Mouse (Mus musculus) liver, embryonic 13.5 days (tissue): Measurements from ENCODE around the gene Pkp4. TPM values are rescaled to one million over a fixed set of nuclear protein-coding genes. Genes with fewer than 3 reads are reported as not detected.

Experiments
- ATAC-seq: fragments of 200-750 bp; cut with Nextera tagmentation; 2 replicates; pipeline ENCODE4 v1.8.0; 2017; ENCODE audit warnings: low read depth, mild to moderate bottlenecking, moderate number of reproducible peaks, moderate library complexity
- DNase-seq: peaks from one replicate; pipeline ENCODE4 v3.0.0; 2022
- H3K27ac ChIP-seq: fragments of 300-500 bp; sonication (generic); 2 replicates; pipeline ENCODE4 v1.5.1; 2015; ENCODE audit warnings: moderate library complexity, mild to moderate bottlenecking, inconsistent platforms
- H3K27me3 ChIP-seq: fragments of 300-500 bp; sonication (generic); 2 replicates; pipeline ENCODE4 v1.6.1; 2015; ENCODE audit warnings: mild to moderate bottlenecking, inconsistent platforms
- H3K36me3 ChIP-seq: fragments of 300-500 bp; sonication (generic); 2 replicates; pipeline ENCODE4 v1.6.1; 2015; ENCODE audit warnings: mild to moderate bottlenecking, inconsistent platforms
- H3K4me1 ChIP-seq: fragments of 300-500 bp; sonication (generic); replicated peaks from 2 replicates; pipeline ENCODE4 v1.6.1; 2015; ENCODE audit warnings: inconsistent platforms
- H3K4me2 ChIP-seq: fragments of 300-500 bp; sonication (generic); 2 replicates; pipeline ENCODE4 v1.6.1; 2015; ENCODE audit warnings: inconsistent platforms, mild to moderate bottlenecking, moderate library complexity
- H3K4me3 ChIP-seq: fragments of 300-500 bp; sonication (generic); replicated peaks from 2 replicates; pipeline ENCODE4 v1.5.1; 2015; ENCODE audit warnings: mild to moderate bottlenecking, inconsistent platforms
- H3K9ac ChIP-seq: fragments of 300-500 bp; sonication (generic); 2 replicates; pipeline ENCODE4 v1.6.1; 2015; ENCODE audit warnings: mild to moderate bottlenecking, inconsistent platforms
- H3K9me3 ChIP-seq: fragments of 300-500 bp; sonication (generic); replicated peaks from 2 replicates; pipeline ENCODE4 v1.6.1; 2016; ENCODE audit warnings: inconsistent platforms
- WGBS: fragments of 180-500 bp; shearing (Covaris S2); methylation state at CpG from one replicate; pipeline ENCODE4 v1.1.7; 2015; ENCODE audit not compliant: insufficient replicate concordance; 5-methylcytosine and 5-hydroxymethylcytosine counted together
- polyA plus RNA-seq: library from polyadenylated mRNA; unstranded; fragments of >200 nt; fragmentation: Nextera tagmentation; extraction: Ambion mirVana; gene quantifications from 2 replicates; pipeline ENCODE4 v1.2.1, GENCODE M21; 2015

The Pkp4 gene
- polyA plus RNA-seq, 1 experiment from 2014 or later, result 5.8 TPM

DNA sequence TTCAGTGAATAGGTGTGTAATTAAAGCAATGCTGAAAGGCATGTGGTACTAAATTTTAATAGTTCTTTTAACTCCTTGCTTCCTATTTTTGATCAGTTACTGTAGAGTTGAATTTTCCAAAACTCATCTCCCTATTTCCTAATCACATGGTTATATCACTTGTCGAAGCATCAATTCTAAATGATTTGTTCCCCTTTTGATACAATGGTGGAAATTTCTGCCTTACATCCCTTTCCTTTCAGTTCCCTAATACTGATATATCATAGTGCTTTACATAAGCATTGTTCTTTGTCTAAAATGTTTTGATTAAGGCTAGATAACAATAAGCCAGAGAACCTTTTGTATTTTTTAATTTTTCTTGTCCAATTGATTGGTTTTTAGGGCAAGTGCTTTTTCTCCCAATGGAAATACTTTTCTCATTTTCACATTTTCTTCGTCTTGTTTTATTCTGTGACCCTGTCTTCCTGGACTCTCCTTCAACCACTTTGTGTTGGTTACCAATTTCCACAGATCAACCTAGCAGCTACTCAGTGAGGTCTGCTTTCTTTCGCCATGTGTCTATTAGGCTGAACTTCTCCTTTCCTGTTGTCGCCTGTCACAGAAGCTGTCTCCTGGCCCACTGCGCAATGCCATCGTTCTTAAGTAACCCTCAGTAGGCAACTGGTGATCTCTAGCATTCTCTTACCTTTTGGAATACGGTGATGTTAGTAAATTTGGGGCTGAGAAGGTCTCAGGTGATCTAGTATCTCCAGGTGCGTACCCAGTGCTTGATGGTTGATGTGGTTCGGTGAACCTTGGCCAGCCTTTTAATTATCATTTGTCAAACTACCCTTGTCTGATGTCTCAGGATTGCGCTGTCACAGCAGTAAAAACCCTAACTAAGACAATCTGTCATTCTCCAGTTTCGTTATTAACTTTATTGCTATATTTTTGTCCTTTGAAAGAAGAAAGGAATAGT, 23.7 kb downstream of the Pkp4 start:
- H3K4me1 ChIP-seq, result peaks cover 18% of the 10 kb centered on the region
- no peak overlapping the region for H3K4me3 ChIP-seq
- H3K27me3 ChIP-seq, result no peaks in the 10 kb centered on the region
- no peaks in the 10 kb centered on the region for H3K9me3 ChIP-seq
- no peak overlapping the region for H3K9ac ChIP-seq
- 67% methylated on average over 11 of the region's 11 CpGs for WGBS
- H3K36me3 ChIP-seq, result peaks cover 10% of the 10 kb centered on the region
- no peak overlapping the region for H3K27ac ChIP-seq
- no peak for DNase-seq
- H3K4me2 ChIP-seq, result no peak overlapping the region
- no peak for ATAC-seq

DNA sequence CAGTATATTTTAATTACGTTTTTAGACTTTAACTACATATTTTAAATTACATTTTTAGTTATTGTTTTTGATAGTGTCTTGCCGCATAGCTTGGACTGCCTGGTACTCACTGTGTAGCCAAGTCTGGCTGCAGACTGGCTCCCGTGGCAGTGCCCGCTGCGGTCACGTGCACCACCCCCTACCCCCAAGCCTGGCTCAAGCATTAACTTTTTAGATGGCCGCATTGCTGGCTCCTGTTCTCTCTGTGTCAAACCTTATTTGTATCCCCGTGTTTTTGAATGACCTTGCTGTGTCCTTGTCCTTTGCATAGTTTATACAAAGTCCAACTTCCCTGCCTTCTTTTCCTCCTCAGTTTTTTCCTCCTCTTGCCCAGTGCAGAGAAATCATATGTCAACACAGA, 25.5 kb downstream of the Pkp4 start:
- no peak overlapping the region for H3K27ac ChIP-seq
- H3K27me3 ChIP-seq, result no peaks in the 10 kb centered on the region
- no peak for DNase-seq
- no peak overlapping the region for H3K4me3 ChIP-seq
- H3K9ac ChIP-seq, result no peak overlapping the region
- H3K9me3 ChIP-seq, result no peaks in the 10 kb centered on the region
- ATAC-seq, result no peak
- WGBS, result 81% methylated on average over 8 of the region's 8 CpGs
- no peak overlapping the region for H3K4me2 ChIP-seq
- H3K4me1 ChIP-seq, result peaks cover 6% of the 10 kb centered on the region; the same call in 1 of the 2 replicates
- peaks cover 10% of the 10 kb centered on the region for H3K36me3 ChIP-seq

DNA sequence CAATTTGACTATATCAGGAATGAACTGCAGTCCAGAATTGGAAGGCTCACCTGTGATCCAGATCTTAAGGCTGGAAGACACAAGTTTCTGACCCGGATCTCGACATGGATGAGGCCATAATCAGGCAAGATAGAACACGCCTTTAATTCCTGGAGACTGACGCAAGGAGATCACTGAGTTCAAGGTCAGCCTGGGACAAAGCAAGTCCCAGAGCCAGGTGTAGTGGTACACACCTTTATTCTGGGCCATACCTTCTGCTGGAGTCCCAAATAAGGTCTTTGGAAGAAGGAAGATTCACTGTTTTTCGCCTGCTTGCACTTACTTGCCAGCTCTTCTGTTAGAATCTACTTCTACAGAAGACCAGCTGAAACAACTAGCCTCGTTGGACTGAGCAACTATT, 26.3 kb downstream of the Pkp4 start:
- DNase-seq, result no peak
- Histone ChIP-seq H3K27ac (no peak overlapping the region), H3K9me3 (no peaks in the 10 kb centered on the region), H3K4me2 (no peak overlapping the region), H3K36me3 (peaks cover 10% of the 10 kb centered on the region), H3K4me1 (peaks cover 6% of the 10 kb centered on the region; the same call in 1 of the 2 replicates), H3K4me3 (no peak overlapping the region), H3K27me3 (no peaks in the 10 kb centered on the region), H3K9ac (no peak overlapping the region)
- WGBS, result 75% methylated on average over 6 of the region's 6 CpGs
- ATAC-seq, result no peak

DNA sequence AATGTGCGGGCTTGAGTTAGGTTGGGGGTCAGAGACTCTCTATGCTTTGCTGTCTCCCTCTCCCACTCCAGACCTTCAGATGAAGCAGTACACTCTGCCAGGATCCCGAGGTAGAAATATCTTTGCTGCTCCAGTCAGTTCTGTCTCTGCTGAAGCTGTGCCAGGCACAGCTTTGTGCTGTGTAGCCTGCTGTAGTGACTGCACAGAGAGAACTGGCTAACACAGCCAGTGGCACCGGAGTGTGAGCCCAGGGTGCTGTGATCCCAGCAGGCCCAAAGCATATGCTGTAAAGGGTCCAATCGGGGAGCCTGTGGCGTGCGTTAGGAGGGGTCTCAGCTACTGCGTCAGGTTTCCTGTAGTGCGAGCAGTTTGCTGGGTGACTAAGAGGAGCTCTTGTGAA, 27.7 kb downstream of the Pkp4 start:
- DNase-seq, result no peak
- Histone ChIP-seq H3K27me3 (no peaks in the 10 kb centered on the region), H3K9me3 (no peaks in the 10 kb centered on the region), H3K4me3 (no peak overlapping the region), H3K9ac (no peak overlapping the region), H3K4me1 (peaks cover 4% of the 10 kb centered on the region; the same call in 1 of the 2 replicates), H3K27ac (no peak overlapping the region), H3K36me3 (peaks cover 10% of the 10 kb centered on the region), H3K4me2 (no peak overlapping the region)
- no peak for ATAC-seq
- WGBS, result 79% methylated on average over 8 of the region's 8 CpGs

DNA sequence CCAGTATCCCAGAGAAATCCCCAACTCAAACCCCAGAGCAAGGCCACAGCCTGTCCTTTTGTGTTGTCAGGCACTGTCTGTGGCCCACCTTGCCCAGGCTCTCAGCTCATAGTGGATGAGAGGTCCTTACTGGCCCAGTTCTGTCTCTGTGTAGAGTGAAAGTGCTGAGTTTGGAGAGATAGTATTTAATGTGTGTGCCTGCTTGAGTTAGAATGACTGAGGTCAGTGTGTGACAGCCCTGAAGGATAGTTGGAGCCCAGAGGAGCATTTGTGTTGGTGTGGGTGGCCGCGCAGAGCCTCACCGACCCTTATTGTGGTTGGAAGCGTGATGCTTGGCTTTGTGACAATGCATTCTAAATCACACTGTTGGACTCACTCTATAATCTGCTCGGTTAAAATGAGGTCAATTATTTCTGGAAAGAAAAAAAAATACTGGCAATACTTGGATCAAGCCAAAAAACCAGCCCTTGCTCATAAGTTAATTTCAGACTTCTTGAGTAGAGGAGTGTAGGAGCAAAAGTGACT, 29.1 kb downstream of the Pkp4 start:
- H3K4me2 ChIP-seq, result no peak overlapping the region
- no peak overlapping the region for H3K9ac ChIP-seq
- peaks cover 10% of the 10 kb centered on the region for H3K36me3 ChIP-seq
- no peaks in the 10 kb centered on the region for H3K9me3 ChIP-seq
- ATAC-seq, result no peak
- H3K4me3 ChIP-seq, result no peak overlapping the region
- H3K27ac ChIP-seq, result no peak overlapping the region
- H3K4me1 ChIP-seq, result no peaks in the 10 kb centered on the region; the same call in 1 of the 2 replicates
- WGBS, result 80% methylated on average over 5 of the region's 5 CpGs
- no peak for DNase-seq
- H3K27me3 ChIP-seq, result no peaks in the 10 kb centered on the region

DNA sequence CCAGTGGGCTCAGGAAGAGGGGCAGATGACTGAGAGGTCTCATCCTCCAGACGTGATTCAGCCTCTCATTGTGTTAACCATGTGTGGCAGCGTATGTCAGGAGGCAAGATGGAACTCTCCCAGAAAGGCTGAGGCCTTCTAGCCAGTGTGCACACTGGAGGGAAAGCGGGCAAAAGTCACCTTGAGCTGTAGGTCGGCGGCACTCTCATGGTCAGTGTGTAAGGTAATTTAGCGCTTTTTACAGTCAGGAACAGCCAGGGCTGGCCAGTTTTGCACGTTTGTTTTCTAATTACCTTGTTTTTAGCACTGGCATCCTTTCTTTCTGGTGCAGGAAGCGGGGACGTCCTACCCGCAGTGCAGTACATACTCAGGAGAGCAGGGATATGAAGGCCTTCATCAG, 29.5 kb downstream of the Pkp4 start:
- H3K36me3 ChIP-seq, result peaks cover 10% of the 10 kb centered on the region
- no peaks in the 10 kb centered on the region; the same call in 1 of the 2 replicates for H3K4me1 ChIP-seq
- WGBS, result 81% methylated on average over 10 of the region's 10 CpGs
- H3K4me3 ChIP-seq, result no peak overlapping the region
- H3K4me2 ChIP-seq, result no peak overlapping the region
- H3K9ac ChIP-seq, result no peak overlapping the region
- no peak overlapping the region for H3K27ac ChIP-seq
- DNase-seq, result no peak
- no peak for ATAC-seq
- no peaks in the 10 kb centered on the region for H3K9me3 ChIP-seq
- no peaks in the 10 kb centered on the region for H3K27me3 ChIP-seq

DNA sequence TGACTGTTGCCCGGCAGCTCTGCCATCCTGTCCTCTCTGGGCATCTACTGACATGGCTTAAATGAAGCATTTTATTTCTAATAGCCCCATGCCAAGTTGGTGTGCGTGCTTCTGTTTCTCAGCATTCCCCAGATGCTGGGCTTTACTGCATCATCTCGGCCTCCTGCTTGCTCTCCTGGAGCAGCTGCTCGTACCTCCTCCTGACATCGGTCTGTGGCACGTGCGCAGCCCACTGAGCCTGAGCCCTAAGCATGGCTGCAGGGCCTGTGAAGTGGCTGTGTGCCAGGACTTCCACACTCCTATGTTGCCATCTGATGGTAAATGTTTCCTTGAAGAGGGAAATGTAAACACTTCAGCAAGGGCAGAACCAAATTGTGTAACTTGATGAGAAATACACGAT, 30.8 kb downstream of the Pkp4 start:
- no peak overlapping the region for H3K4me3 ChIP-seq
- no peak overlapping the region for H3K9ac ChIP-seq
- 81% methylated on average over 8 of the region's 8 CpGs for WGBS
- peaks cover 10% of the 10 kb centered on the region for H3K36me3 ChIP-seq
- H3K4me1 ChIP-seq, result no peaks in the 10 kb centered on the region; the same call in 1 of the 2 replicates
- no peaks in the 10 kb centered on the region for H3K27me3 ChIP-seq
- no peaks in the 10 kb centered on the region for H3K9me3 ChIP-seq
- H3K27ac ChIP-seq, result no peak overlapping the region
- DNase-seq (no peak), ATAC-seq (no peak)
- no peak overlapping the region for H3K4me2 ChIP-seq

DNA sequence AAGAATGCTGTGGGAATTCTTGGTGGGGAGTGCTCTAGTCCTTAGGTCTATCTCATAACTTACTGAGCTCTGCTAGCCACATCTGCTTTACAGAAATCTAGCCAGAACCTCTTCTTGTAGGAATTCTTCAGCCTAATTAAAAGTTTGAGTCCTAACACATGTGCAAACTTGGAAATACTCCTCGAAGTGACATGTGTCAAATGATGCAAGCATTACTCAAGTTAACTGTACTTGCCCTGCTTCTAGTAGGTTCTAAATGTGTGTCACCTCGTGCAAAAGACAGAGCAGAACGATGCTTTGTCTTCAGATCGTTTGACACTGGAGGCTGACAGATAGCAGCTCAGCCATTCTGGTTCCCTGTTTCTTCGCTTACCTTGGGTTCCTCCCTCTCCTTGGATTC, 32.5 kb downstream of the Pkp4 start:
- DNase-seq (no peak), ATAC-seq (no peak)
- Histone ChIP-seq H3K4me1 (no peaks in the 10 kb centered on the region; the same call in 1 of the 2 replicates), H3K27me3 (no peaks in the 10 kb centered on the region), H3K4me2 (no peak overlapping the region), H3K36me3 (no peaks in the 10 kb centered on the region), H3K4me3 (no peak overlapping the region), H3K9me3 (no peaks in the 10 kb centered on the region), H3K9ac (no peak overlapping the region), H3K27ac (no peak overlapping the region)
- WGBS, result 62% methylated on average over 5 of the region's 5 CpGs

DNA sequence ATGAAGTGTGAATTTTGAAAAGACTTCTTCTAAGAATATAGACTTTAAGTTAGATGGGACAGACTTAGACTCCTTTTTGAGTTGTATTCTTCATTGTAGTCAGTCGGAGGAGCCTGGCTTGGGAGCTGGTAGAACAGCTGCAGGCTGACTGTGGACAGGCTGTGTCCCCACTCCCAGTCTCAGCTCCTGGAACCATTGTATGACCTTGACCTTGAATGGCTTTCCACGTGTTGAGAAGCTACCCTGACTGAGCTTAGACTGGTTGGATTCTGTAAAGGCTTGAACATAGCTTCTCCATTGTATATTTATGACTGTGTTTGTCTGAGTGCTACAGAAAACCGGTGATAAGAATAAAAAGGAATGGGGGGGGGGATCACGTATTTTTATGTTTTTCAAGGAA, 36.5 kb downstream of the Pkp4 start:
- H3K4me3 ChIP-seq, result no peak overlapping the region
- DNase-seq (no peak), ATAC-seq (no peak)
- H3K4me1 ChIP-seq, result no peaks in the 10 kb centered on the region
- no peak overlapping the region for H3K9ac ChIP-seq
- H3K27me3 ChIP-seq, result no peaks in the 10 kb centered on the region
- H3K4me2 ChIP-seq, result no peak overlapping the region
- H3K9me3 ChIP-seq, result no peaks in the 10 kb centered on the region
- 66% methylated on average over 4 of the region's 4 CpGs for WGBS
- no peaks in the 10 kb centered on the region for H3K36me3 ChIP-seq
- no peak overlapping the region for H3K27ac ChIP-seq

DNA sequence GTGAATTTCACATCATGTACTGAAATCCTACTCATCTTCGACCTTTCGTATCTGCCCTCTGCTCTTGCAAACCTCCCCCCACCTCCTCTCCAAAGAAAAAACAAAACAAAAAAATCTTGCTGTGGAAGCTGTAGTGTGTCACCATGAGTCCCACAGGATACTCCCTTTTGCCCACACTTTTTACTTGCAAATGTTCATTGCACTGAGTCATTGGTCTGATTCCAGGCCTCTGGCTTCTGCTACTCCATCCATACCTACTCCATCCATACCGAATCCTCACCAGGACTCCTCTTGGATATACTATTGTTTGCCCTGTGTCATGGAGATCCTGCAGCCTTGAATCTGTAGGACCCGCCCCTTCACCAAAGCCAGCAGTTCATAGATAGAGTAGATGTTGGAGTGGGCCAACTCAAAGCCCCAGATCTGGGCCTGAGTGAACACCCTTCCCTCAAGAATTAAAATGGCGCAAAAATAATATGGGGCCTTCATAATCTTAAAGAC, 38.9 kb downstream of the Pkp4 start:
- H3K4me1 ChIP-seq, result peaks cover 7% of the 10 kb centered on the region; the same call in 1 of the 2 replicates
- no peaks in the 10 kb centered on the region for H3K36me3 ChIP-seq
- no peak overlapping the region for H3K9ac ChIP-seq
- no peaks in the 10 kb centered on the region for H3K27me3 ChIP-seq
- DNase-seq (no peak), ATAC-seq (no peak)
- H3K4me3 ChIP-seq, result no peak overlapping the region
- no peaks in the 10 kb centered on the region for H3K9me3 ChIP-seq
- H3K27ac ChIP-seq, result no peak overlapping the region
- H3K4me2 ChIP-seq, result no peak overlapping the region
- 82% methylated on average over 5 of the region's 5 CpGs for WGBS

DNA sequence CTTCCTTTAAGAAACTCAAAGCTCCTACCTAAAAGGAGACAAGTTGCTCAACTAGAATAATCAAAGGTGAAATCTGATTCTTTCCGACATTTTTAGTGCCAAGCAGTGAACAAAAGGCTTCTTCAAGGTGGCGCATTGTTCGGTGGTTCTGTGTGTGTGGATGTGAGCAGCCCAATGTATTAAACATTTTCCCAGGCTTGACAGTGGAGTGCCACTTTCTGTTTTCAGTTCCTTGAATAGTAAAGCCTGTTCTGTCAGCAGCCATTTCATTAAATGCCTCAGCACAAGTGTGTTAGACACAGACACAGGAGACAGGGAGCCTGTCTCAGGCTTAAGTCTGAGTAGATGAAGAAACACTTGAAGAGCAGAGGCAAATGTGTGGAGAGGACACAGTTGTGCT, 39.9 kb downstream of the Pkp4 start:
- ATAC-seq (no peak), DNase-seq (no peak)
- Histone ChIP-seq H3K36me3 (no peaks in the 10 kb centered on the region), H3K27me3 (no peaks in the 10 kb centered on the region), H3K4me2 (no peak overlapping the region), H3K4me3 (no peak overlapping the region), H3K27ac (no peak overlapping the region), H3K9me3 (no peaks in the 10 kb centered on the region), H3K4me1 (peaks cover 7% of the 10 kb centered on the region; the same call in 1 of the 2 replicates), H3K9ac (no peak overlapping the region)
- WGBS, result 77% methylated on average over 3 of the region's 3 CpGs
